Mouse (Mus musculus) yolk sac, embryonic 10.5 days (tissue): ENCODE measurements at regions not wholly inside any gene's neighbourhood (a gene's known extent, or its start where the extent isn't known, plus 50 kb on each side); places are given as distances from the start of the nearest gene placed in this dataset.

Experiments
- DNase-seq: peaks from one replicate; pipeline ENCODE4 v3.0.0-alpha.2; 2017; ENCODE audit warnings: low spot score

DNA sequence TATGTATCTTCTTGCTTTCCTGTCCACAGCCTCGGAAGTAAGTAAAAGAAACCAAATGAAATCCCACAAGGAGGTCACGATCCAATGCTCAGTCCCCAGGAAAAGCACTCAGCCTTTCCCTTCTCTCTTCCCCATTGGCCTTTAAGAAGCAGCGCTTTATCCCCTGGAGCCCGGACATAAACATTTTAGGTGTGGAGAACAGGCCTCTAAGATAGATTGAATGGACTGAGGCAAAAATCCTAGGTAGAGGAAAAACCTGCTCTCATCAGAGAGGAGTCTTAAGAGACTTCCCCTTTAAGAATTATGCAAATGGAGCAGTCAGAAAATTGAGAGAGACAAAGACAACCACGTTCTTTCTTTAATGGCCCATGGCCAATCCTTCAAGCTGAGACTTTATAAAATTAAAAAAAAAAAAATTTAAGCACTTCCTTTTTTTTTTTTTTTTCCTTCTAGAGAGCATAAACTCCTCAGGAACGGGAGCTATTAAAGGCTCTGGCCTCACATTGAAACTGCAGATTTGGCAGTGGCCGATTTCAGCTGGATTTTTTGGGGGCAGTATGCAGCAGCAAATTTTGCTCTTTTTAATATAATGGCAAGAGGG is 1020.5 kb downstream of the 9330182O14Rik start:
- no peak for DNase-seq

DNA sequence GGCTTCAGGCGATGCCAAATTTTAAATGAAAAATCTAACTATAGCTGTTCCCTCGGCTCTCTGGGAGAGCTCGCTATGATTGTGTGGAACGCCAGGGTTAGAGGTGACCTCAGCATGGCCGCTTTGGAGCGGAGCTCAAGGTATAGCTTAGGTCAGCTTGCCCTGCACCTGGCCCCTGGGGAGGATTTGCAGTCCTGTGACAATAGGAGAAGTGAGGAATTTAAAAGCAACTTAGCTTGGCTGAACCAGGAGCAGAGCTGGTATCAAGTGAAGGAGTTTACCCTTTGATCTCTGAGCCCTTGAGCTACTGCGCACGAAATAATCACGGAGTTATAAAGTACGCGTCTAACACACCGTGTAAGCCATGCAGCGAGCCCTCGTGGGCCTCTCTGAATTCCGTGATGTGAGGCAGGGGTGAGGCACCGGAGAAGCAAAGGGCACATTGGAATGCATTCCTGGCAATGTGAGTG is 1021.0 kb downstream of the 9330182O14Rik start:
- DNase-seq, result peak; percentile 30

DNA sequence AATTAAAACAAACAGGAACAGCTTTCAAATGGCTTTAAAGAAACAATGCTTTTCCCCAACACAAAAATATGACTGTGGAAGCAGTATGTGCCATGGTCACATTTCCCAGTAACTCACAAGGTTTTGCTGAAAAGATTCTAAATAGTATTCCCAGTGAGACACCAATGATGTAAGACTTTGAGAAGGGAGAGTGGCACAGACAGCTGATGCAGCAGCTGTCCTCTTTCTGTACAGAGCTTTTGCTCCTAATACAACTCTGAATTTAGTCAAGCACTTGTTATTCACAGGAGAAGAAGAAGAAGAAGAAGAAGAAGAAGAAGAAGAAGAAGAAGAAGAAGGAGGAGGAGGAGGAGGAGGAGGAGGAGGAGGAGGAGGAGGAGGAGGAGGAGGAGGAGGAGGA is 1023.6 kb downstream of the 9330182O14Rik start:
- no peak for DNase-seq

DNA sequence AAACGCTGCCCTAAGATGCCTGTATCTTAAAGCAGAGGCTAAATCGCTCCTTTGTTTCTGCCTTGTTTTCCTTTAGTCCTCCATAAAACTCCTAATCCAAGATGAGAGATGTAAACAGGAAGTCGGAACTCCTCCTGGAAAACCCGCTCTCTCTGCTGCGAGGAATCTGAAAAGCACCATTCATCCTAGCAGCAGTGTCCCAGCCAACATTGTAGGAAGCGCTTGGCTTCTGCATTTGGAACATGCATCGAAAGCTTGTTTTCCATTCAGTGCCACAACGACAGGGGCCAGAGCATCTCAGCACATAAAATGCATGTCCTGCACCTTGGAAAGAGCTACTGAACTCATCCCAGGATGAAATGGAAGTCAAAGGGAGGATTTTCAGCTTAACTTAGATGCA is 1028.1 kb downstream of the 9330182O14Rik start:
- no peak for DNase-seq

DNA sequence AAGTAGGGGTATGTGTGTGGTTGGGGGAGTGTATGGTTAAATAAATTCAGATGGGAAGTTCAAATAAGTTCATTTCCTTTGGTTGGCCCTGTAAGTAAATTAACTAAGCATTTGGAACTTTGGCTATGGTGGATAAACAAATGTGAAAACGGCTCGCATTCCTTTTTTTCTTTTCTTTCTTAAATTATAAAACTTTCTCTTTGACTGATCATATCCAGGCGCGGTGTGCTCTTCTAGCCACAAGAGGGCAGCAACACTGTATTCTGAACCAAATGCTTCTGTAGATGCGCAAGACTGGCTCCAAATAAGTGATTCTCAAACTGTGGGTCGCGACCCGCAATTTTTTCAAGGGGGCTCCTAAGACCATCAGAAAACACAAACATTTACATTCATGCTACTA is 1028.6 kb downstream of the 9330182O14Rik start:
- DNase-seq, result no peak

DNA sequence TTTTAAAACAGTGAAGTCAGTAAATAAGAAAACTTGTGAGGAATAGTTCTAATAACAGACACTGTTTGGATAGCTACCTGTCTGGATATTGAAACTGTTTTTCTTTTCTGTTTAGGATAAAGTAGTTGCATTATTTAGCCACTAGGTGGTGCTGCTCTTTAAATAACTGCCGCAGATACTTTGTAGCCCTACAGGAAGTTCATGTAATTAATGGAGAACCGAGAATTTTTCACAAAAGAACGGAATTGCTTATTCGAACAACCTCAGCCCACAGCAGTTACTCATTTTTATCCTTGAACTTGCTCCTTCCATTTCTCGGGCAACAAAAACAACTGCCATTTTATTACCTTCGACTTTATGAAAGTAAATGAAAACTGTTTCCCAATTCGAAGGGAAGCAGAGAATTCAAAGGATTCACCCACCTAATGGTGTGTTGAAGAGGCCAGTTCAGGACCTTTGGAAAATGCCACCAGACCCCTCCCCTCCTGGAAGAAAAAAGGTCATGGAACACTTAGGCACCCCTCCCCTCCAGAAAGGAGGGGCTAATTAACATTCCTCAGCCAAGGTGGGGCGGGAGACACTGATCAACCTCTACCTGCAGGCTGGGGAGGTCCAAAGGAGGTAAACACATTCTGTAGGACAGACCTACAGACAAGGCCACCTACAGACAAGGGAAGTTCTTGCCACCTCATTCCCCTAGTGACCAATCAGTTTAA is 1029.6 kb downstream of the 9330182O14Rik start:
- peak; percentile 20 for DNase-seq

DNA sequence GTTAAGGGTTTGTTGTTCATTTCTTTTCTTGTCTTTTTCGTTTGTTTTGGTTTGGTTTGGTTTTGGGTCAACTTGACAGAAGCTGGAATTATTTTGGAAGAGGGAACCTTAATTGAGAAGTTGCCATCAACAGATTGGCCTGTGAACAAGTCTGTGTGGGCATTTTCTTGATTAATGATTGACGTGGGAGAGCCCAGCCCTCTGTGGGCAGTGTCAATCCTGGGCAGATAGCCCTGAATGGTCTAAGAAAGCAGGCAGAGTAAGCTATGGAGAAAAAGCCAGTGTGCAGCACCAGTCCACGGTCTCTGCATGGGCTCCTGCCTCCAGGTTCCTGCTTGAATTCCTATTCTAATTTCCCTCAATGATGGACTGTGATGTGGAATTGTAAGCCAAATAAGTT is 1031.4 kb downstream of the 9330182O14Rik start:
- no peak for DNase-seq

DNA sequence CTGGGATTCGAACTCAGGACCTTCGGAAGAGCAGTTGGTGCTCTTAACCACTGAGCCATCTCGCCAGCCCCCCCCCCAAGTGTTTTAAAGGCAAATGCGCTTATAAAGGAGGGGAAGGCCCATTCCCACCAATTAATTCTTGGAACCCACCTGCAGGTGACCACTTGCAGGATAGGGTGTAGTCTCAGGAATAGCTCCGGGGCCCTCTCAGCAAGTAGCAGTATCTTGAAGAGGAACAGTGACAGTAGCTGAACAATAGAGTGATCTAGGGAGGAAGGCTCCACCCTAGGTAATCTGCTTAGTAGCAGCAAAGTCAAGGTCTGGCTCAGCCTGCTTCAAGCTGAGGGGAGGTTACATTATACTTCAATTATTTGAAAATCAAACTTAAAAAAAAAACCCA is 1056.6 kb downstream of the 9330182O14Rik start:
- DNase-seq, result no peak

DNA sequence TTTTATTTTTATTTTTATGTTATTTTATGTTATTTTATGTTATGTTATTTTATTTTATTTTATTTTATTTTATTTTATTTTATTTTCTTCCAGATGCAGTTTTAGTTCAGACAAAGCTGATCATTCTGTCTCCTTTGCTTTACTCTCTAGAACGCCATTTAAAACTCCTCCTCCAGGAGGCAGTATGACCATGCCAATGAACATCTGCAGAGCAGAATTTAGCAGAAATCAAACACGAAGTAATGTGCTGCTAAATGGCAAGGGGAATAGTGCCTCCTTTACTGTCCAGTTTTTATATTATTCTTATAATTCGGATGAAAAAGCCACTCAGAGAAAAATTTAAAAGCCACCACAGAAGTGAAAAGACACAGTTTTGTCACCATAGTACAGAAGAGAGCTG is 1059.1 kb downstream of the 9330182O14Rik start:
- DNase-seq, result no peak

DNA sequence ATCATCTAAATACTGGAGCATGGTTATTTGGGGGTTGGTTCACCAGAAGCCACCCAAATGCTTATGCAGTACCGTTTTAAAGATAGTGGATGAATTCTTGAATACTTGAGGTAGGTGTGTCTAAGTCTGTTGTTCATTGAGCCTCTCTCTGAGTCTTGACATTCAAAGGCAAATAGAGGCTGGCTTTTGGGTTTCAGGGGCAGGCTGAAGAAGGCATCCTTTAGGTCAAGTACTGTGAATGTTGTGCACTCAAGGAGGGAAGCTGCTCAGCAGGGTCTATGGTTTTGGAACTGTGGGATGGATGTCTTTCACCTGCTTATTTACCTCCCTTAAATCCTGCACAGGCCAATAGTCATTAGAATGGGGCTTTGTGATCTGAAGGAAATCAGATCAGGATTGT is 1089.6 kb downstream of the 9330182O14Rik start:
- DNase-seq, result no peak

DNA sequence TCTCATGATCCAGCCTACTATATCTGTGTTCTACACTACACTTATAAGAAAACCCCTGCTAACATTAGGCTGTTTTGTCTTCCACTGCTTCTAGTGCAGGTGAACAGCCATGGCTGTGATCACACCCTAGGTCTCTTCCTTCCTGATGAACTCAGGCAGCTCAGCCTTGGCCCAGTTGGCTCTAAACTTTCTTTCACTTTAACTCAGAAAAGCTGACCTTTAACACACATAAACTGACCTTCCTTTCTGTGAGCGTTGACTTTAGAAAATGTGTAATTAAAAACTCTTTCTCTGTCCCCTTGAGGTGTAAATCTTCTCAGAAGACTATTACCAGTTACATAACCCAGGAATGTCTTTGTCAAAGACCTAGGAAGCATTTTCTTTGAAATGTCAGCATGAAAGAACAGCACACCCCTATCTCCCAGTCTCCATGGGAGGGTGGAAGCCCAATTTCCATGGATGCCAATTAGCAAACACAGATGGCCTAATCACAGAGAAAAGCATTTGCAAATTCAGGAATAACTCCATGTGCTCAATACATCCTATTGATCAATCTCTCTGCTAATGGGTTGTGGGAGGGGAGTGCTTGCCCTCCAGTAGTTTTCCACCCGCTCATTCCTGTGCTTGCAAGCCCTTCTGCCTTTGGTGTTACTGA is 1098.4 kb downstream of the 9330182O14Rik start:
- DNase-seq, result no peak
